Mouse (Mus musculus) kidney, embryonic 14.5 days (tissue): ENCODE measurements around the gene Eps15l1. TPM values are rescaled to one million over a fixed set of nuclear protein-coding genes. Genes with fewer than 3 reads are reported as not detected.

Experiments
- ATAC-seq: fragments of 200-750 bp; cut with Nextera tagmentation; 2 replicates; pipeline ENCODE4 v1.8.0; 2017; ENCODE audit warnings: moderate number of reproducible peaks, mild to moderate bottlenecking, moderate TSS enrichment, moderate library complexity; ENCODE audit not compliant: low FRiP score, low TSS enrichment
- H3K27ac ChIP-seq: fragments of 300-500 bp; sonication (generic); 2 replicates; pipeline ENCODE4 v1.5.1; 2014; ENCODE audit warnings: low read depth, mild to moderate bottlenecking, low read length, moderate library complexity, mixed read lengths
- H3K27me3 ChIP-seq: fragments of 300-500 bp; sonication (generic); 2 replicates; pipeline ENCODE4 v1.6.1; 2014; ENCODE audit warnings: mild to moderate bottlenecking, low read length; ENCODE audit not compliant: control insufficient read depth, insufficient read depth
- H3K36me3 ChIP-seq: fragments of 300-500 bp; sonication (generic); 2 replicates; pipeline ENCODE4 v1.6.1; 2014; ENCODE audit warnings: low read length, mixed read lengths; ENCODE audit not compliant: control insufficient read depth, insufficient read depth
- H3K4me1 ChIP-seq: fragments of 300-500 bp; sonication (generic); 2 replicates; pipeline ENCODE4 v1.6.1; 2014; ENCODE audit warnings: low read length, mixed read lengths; ENCODE audit not compliant: control insufficient read depth, insufficient read depth
- H3K4me2 ChIP-seq: fragments of 300-500 bp; sonication (generic); replicated peaks from 2 replicates; pipeline ENCODE4 v1.6.1; 2014; ENCODE audit warnings: low read depth, mild to moderate bottlenecking, low read length
- H3K4me3 ChIP-seq: fragments of 300-500 bp; sonication (generic); 2 replicates; pipeline ENCODE4 v1.5.1; 2014; ENCODE audit warnings: mild to moderate bottlenecking, low read length
- H3K9ac ChIP-seq: fragments of 300-500 bp; sonication (generic); 2 replicates; pipeline ENCODE4 v1.6.1; 2014; ENCODE audit warnings: low read depth, mild to moderate bottlenecking, low read length, moderate library complexity
- H3K9me3 ChIP-seq: fragments of 300-500 bp; sonication (generic); 2 replicates; pipeline ENCODE4 v1.6.1; 2016; ENCODE audit warnings: low read length; ENCODE audit not compliant: control insufficient read depth
- WGBS: fragments of 180-500 bp; shearing (Covaris S2); extraction: QIAGEN DNeasy Blood & Tissue Kit; methylation state at CpG from one replicate; pipeline ENCODE4 v1.1.7; 2014; 5-methylcytosine and 5-hydroxymethylcytosine counted together
- polyA plus RNA-seq: library from polyadenylated mRNA; unstranded; fragments of >200 nt; fragmentation: Nextera tagmentation; extraction: Ambion mirVana; gene quantifications from 2 replicates; pipeline ENCODE4 v1.2.1, GENCODE M21; 2014

Gene Eps15l1
- polyA plus RNA-seq, 1 experiment from 2014 or later: 72.3 TPM

GRCm38 (mm10) chr8:72312926-72313518 is 108.2 kb downstream of the Eps15l1 start:
- no peaks in the 10 kb centered on the region for H3K9me3 ChIP-seq
- no peak overlapping the region for H3K4me3 ChIP-seq
- H3K4me1 ChIP-seq: no peaks in the 10 kb centered on the region
- WGBS: 83% methylated on average over 3 of the region's 3 CpGs
- H3K4me2 ChIP-seq: no peak overlapping the region
- no peaks in the 10 kb centered on the region for H3K36me3 ChIP-seq
- no peak overlapping the region for H3K9ac ChIP-seq
- ATAC-seq: no peak
- H3K27ac ChIP-seq: no peak overlapping the region
- no peaks in the 10 kb centered on the region for H3K27me3 ChIP-seq

GRCm38 (mm10) chr8:72310849-72311506 is 110.3 kb downstream of the Eps15l1 start:
- Histone ChIP-seq H3K27me3 (no peaks in the 10 kb centered on the region), H3K4me3 (no peak overlapping the region), H3K9me3 (no peaks in the 10 kb centered on the region), H3K4me1 (no peaks in the 10 kb centered on the region), H3K4me2 (no peak overlapping the region), H3K27ac (no peak overlapping the region), H3K36me3 (no peaks in the 10 kb centered on the region), H3K9ac (no peak overlapping the region)
- no peak for ATAC-seq
- WGBS: 56% methylated on average over 8 of the region's 8 CpGs

GRCm38 (mm10) chr8:72308276-72308675 is 113.0 kb downstream of the Eps15l1 start:
- Histone ChIP-seq H3K27me3 (no peaks in the 10 kb centered on the region), H3K36me3 (no peaks in the 10 kb centered on the region), H3K9me3 (no peaks in the 10 kb centered on the region), H3K4me3 (no peak overlapping the region), H3K4me1 (no peaks in the 10 kb centered on the region), H3K4me2 (no peak overlapping the region), H3K9ac (no peak overlapping the region), H3K27ac (no peak overlapping the region)
- 64% methylated on average over 6 of the region's 6 CpGs for WGBS
- no peak for ATAC-seq

- H3K27ac ChIP-seq: no peak overlapping the region
- no peak overlapping the region for H3K9ac ChIP-seq
- H3K4me3 ChIP-seq: no peak overlapping the region
- no peak overlapping the region for H3K4me2 ChIP-seq
- H3K36me3 ChIP-seq: no peaks in the 10 kb centered on the region
- no peaks in the 10 kb centered on the region for H3K4me1 ChIP-seq
- WGBS: 85% methylated on average over 5 of the region's 5 CpGs
- H3K9me3 ChIP-seq: no peaks in the 10 kb centered on the region
- no peak for ATAC-seq
- H3K27me3 ChIP-seq: no peaks in the 10 kb centered on the region
These were observed 114.3 kb downstream of the Eps15l1 start for GRCm38 (mm10) chr8:72306913-72307312.

DNA sequence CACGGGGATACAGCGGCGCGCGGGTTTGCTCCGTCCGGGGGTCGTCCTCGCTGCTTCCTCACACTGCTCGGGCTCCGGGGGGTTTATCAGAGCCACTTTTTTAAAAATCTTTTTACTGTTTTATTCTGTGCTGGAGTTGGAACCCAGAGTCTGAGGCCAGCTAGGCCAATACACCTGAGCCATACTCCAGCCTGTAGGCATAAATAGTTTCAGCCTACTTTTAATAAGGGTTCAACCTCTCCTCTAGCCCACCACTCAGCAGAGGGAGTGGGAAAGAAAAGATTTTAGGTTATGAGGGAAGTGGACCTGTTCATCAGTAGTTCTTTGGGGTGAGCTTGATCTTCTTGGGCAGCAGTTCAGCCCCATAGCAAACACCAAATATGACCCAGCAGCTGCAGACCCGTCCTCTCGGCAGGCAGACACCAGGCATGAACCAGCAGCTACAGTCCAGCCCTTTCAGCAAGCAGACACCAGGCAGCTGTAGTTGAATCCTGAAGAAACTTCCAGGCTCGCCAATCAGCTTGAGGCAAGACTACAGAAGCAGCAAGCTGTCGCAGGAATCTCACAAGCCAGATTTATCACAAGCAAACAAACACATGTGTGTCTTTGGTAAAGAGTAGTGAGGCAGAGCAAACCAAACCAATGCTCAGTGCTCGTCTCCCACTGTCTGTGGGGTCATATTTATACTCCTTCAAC is 115.9 kb downstream of the Eps15l1 start, which contains the start of gene Gm10282:
Gm10282 (minus strand) TSS at position 51 of the 696 bp plus-strand sequence.
- Histone ChIP-seq H3K27me3 (no peaks in the 10 kb centered on the region), H3K4me2 (no peak within 1 kb of the TSS), H3K4me3 (no peak within 1 kb of the TSS), H3K9me3 (no peaks in the 10 kb centered on the region), H3K27ac (no peak within 1 kb of the TSS), H3K4me1 (0 out of 2 replicates have a peak, but pooled peaks cover 5% of the 10 kb centered on the region), H3K36me3 (no peaks in the 10 kb centered on the region), H3K9ac (no peak within 1 kb of the TSS)
- 72% methylated on average over 11 of the region's 16 CpGs for WGBS
- ATAC-seq: no peak

GRCm38 (mm10) chr8:72303633-72304032 is 117.6 kb downstream of the Eps15l1 start:
- H3K9me3 ChIP-seq: no peaks in the 10 kb centered on the region
- H3K27ac ChIP-seq: no peak overlapping the region
- no peaks in the 10 kb centered on the region for H3K36me3 ChIP-seq
- H3K4me2 ChIP-seq: no peak overlapping the region
- H3K27me3 ChIP-seq: no peaks in the 10 kb centered on the region
- no peak overlapping the region for H3K9ac ChIP-seq
- 0 out of 2 replicates have a peak, but pooled peaks cover 5% of the 10 kb centered on the region for H3K4me1 ChIP-seq
- no peak for ATAC-seq
- H3K4me3 ChIP-seq: no peak overlapping the region
- 53% methylated on average over 8 of the region's 8 CpGs for WGBS

DNA sequence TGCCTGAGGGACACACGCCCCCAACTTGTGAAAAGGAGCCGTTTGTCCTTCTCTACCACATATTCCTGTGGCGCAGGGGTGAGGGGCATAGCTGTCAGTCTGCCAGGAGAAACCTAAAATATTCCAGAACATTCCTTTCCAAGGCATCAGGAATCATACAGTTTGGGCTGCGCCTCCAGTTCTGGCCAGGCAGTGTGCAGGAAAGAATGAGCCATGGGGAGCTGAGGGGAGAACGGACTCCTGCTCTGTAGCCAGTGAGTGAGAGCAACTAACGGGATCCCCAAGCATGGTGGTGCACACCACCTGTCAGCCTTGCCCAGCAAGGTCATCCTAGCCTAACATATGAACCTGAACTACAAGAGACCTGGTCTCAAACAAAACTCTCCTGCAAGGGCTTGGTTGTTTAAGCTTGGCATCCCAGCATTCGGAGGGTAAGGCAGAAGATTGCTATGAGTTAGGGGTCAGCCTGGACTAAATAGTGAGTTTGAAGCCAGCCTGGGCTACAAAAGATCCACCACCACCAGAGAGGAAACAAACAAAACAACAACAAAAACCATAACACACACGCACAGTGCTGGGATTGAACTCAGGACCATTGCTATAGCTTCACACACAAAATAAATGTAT is 118.2 kb downstream of the Eps15l1 start:
- Histone ChIP-seq H3K4me1 (0 out of 2 replicates have a peak, but pooled peaks cover 5% of the 10 kb centered on the region), H3K4me2 (no peak overlapping the region), H3K36me3 (no peaks in the 10 kb centered on the region), H3K27ac (no peak overlapping the region), H3K9ac (no peak overlapping the region), H3K27me3 (no peaks in the 10 kb centered on the region), H3K9me3 (no peaks in the 10 kb centered on the region), H3K4me3 (no peak overlapping the region)
- WGBS: 62% methylated on average over 8 of the region's 8 CpGs
- ATAC-seq: no peak

DNA sequence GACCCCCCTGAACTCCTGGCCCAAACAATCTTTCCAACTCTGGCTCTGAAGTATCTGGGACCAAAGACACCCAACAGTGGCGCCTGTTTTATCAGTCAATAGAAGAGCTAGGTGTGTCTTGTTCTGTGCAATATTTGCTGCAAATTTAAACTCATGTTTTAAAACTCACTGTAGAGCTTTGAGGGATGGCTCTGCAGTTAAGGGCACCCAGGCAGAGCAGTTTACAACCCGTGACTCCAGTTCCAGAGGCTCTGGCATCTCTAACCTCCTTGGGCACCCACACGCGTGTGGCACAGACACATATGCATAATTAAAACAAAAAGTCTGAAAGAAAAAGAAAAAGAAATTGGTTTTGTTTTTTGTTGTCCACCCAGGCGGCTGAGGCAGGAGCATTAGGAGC is 119.8 kb downstream of the Eps15l1 start:
- Histone ChIP-seq H3K27ac (no peak overlapping the region), H3K4me1 (0 out of 2 replicates have a peak, but pooled peaks cover 5% of the 10 kb centered on the region), H3K4me3 (no peak overlapping the region), H3K36me3 (no peaks in the 10 kb centered on the region), H3K4me2 (no peak overlapping the region), H3K9me3 (no peaks in the 10 kb centered on the region), H3K27me3 (no peaks in the 10 kb centered on the region), H3K9ac (no peak overlapping the region)
- 0 out of 2 replicates have a peak, but pooled peaks have one; percentile 53 for ATAC-seq
- 62% methylated on average over 5 of the region's 5 CpGs for WGBS
